Comparison of ENCODE assay signal across 23 mouse cellular contexts in the genomic region with DNA sequence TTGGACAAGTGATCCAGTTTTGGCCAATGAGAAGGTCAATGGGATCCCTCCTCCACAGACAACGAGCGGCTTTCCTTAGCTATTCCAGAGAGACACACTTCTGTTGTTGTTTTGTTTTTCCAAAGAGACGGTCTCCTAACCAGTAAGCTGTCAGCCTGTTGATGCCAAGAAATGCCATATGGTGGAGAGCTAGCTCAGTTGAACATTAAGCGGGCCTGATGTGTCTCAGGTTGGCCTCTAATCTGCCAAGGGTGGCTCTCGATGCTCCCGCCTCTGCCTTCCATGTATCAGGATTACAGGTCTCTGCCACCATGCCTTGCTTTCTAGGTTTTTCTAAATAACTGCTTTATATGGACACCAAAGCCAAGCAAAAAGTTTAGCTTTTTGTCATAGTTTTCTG. TPM values are rescaled to one million over a fixed set of nuclear protein-coding genes. Genes with fewer than 3 reads are reported as not detected.
DNase-seq lines count a peak whose midpoint lies in the region; ATAC-seq and TF ChIP-seq lines count a peak whose summit lies in the region.
"Had no signal": no experiment of that assay in that cellular context is flagged by ENCODE, and none has a peak within 500 bp of the region (broad histone marks: within the 10 kb centered on the region; RNA-seq: fewer than 3 reads in every experiment).

No protein-coding gene starts in this region.

- peak overlapping the region; percentile 22; the same call in 1 of the 2 replicates for H3K27ac ChIP-seq in lung, embryonic 16.5 days (ENCODE audit: low read length)
- H3K27ac ChIP-seq in liver, embryonic 14.5 days = peak overlapping the region; percentile 80
- H3K27ac ChIP-seq: forebrain, embryonic 10.5 days; hindbrain, embryonic 14.5 days; lung, embryonic 15.5 days; macrophage; midbrain, embryonic 15.5 days had no signal

- H3K36me3 ChIP-seq in lung, embryonic 16.5 days (ENCODE audit: control insufficient read depth, insufficient read depth, low read length) = no peaks in the 10 kb centered on the region
- no peaks in the 10 kb centered on the region for H3K36me3 ChIP-seq in liver, embryonic 14.5 days (replicated peaks; ENCODE audit: control insufficient read depth, insufficient read depth, low read depth)
- H3K36me3 ChIP-seq: forebrain, embryonic 10.5 days; lung, embryonic 15.5 days; midbrain, embryonic 15.5 days had no signal

- ATAC-seq in lung, embryonic 16.5 days (ENCODE audit: low read depth) = no peak
- ATAC-seq in liver, embryonic 14.5 days (ENCODE audit: insufficient read depth) = no peak
- ATAC-seq: CD4-positive, CD25-positive, alpha-beta regulatory T cell, adult 4 months; forebrain, embryonic 16.5 days; midbrain, embryonic 15.5 days had no signal

- H3K4me1 ChIP-seq in lung, embryonic 16.5 days (replicated peaks; ENCODE audit: control insufficient read depth, insufficient read depth, low read length) = peaks cover 14% of the 10 kb centered on the region; the same call in 1 of the 2 replicates
- H3K4me1 ChIP-seq in liver, embryonic 14.5 days (replicated peaks; ENCODE audit: control insufficient read depth in 2 of 2, insufficient read depth in 2 of 2, low read length in 1 of 2) = peaks cover 29 to 38% of the 10 kb centered on the region in 2 experiments
- H3K4me1 ChIP-seq: midbrain, embryonic 15.5 days had no signal

- no peak overlapping the region for H3K4me3 ChIP-seq in lung, embryonic 16.5 days (ENCODE audit: low read length)
- H3K4me3 ChIP-seq in liver, embryonic 14.5 days (ENCODE audit: insufficient read depth in 1 of 2, low read depth in 2 of 2, low read length in 2 of 2) = no peak overlapping the region
- H3K4me3 ChIP-seq: forebrain, embryonic 10.5 days; lung, embryonic 15.5 days; midbrain, embryonic 15.5 days had no signal

- TF ChIP-seq EP300 in liver, embryonic 14.5 days (IDR thresholded peaks at IDR 0.05; ENCODE audit: low read depth) = no peak

- peak; percentile 49 to 66 for DNase-seq in cerebellum, adult 18-20 months
- DNase-seq in cerebellum, postnatal 4 days (ENCODE audit: low spot score in 2 of 2) = no peak
- DNase-seq in lung, postnatal 14 days = no peak
- DNase-seq in cerebellum, adult 9-10 months = peak; percentile 68
- no peak for DNase-seq in liver, embryonic 14.5 days (ENCODE audit: low read depth in 3 of 3, low spot score in 3 of 3)
- DNase-seq in Muller cell, postnatal 12 days (ENCODE audit: inconsistent ontology term) = no peak
- no peak for DNase-seq in adrenal gland, adult 18-20 months (ENCODE audit: low spot score in 2 of 2)
- DNase-seq: adrenal gland, postnatal 36 days; gastrocnemius, postnatal 14 days; heart, adult 18-20 months; heart, postnatal 36 days; kidney, adult 8-10 months; kidney, postnatal 10 days; thymus, adult 18-20 months; thymus, postnatal 36 days had no signal

- H3K4me2 ChIP-seq in lung, embryonic 16.5 days (ENCODE audit: low read depth, low read length) = no peak overlapping the region
- no peak overlapping the region for H3K4me2 ChIP-seq in liver, embryonic 14.5 days (ENCODE audit: low read depth)
- H3K4me2 ChIP-seq: hindbrain, embryonic 14.5 days; lung, embryonic 15.5 days; midbrain, embryonic 15.5 days had no signal

- H3K9me3 ChIP-seq in lung, embryonic 16.5 days (ENCODE audit: control insufficient read depth, low read length) = peaks cover 4% of the 10 kb centered on the region; the same call in 1 of the 2 replicates
- peaks cover 6% of the 10 kb centered on the region for H3K9me3 ChIP-seq in liver, embryonic 14.5 days (ENCODE audit: control insufficient read depth, low read length)
- H3K9me3 ChIP-seq: lung, embryonic 15.5 days; midbrain, embryonic 15.5 days had no signal

- no peak overlapping the region for H3K9ac ChIP-seq in lung, embryonic 16.5 days (ENCODE audit: low read length)
- H3K9ac ChIP-seq in liver, embryonic 14.5 days (replicated peaks) = no peak overlapping the region
- H3K9ac ChIP-seq: hindbrain, embryonic 14.5 days; lung, embryonic 15.5 days; midbrain, embryonic 15.5 days had no signal

- TF ChIP-seq CTCF in liver, embryonic 14.5 days (IDR thresholded peaks at IDR 0.05; ENCODE audit: low read depth) = no peak

- H3K27me3 ChIP-seq in lung, embryonic 16.5 days (ENCODE audit: control insufficient read depth, insufficient read depth, low read depth, low read length) = no peaks in the 10 kb centered on the region
- no peaks in the 10 kb centered on the region for H3K27me3 ChIP-seq in liver, embryonic 14.5 days (ENCODE audit: control insufficient read depth, insufficient read depth, low read length)
- H3K27me3 ChIP-seq: lung, embryonic 15.5 days; midbrain, embryonic 15.5 days had no signal

- 69% methylated on average over 6 of the region's 6 CpGs for WGBS in lung, embryonic 16.5 days
- WGBS in liver, embryonic 14.5 days (ENCODE audit: insufficient replicate concordance) = 72% methylated on average over 6 of the region's 6 CpGs

RNA-seq across cellular contexts. Expression of a gene that starts 21.5 kb away (rescaled TPM):
- 154 and 168 TPM in 2 replicates for polyA plus RNA-seq in lung, embryonic 16.5 days (2015; fragmentation: Nextera tagmentation; extraction: Ambion mirVana)
- 17.6 and 31.2 TPM in 2 replicates for polyA plus RNA-seq in liver, embryonic 14.5 days (2012; rRNA removed)
- polyA plus RNA-seq in liver, embryonic 14.5 days (2014; fragmentation: Nextera tagmentation; extraction: Ambion mirVana) = 41.7 and 52.8 TPM in 2 replicates
- 10 to 100 TPM; 25.9 to 45.7 TPM for total RNA-seq in adrenal gland, adult 18-20 months (2021)

Comparison
In these comparisons a context has a peak if more than half of its experiments do, and no peak if none do; other contexts are left out.
1. DNase-seq: peak in cerebellum, adult 18-20 months (2 of 2) and cerebellum, adult 9-10 months (single experiment); none in cerebellum, postnatal 4 days (0 of 2), lung, postnatal 14 days (single experiment), liver, embryonic 14.5 days (0 of 3), Muller cell, postnatal 12 days (single experiment) and adrenal gland, adult 18-20 months (0 of 2).